Mouse (Mus musculus) Muller cell, postnatal 12 days (primary cell): ENCODE measurements at regions not wholly inside any gene's neighbourhood (a gene's known extent, or its start where the extent isn't known, plus 50 kb on each side); places are given as distances from the start of the nearest gene placed in this dataset.

Source experiments
- DNase-seq: peaks from one replicate; pipeline ENCODE4 v3.0.0-alpha.2; 2015; ENCODE audit errors: inconsistent ontology term

- DNase-seq: no peak
Observed at GRCm38 (mm10) chr7:34587239-34587638, 69.3 kb downstream of the Kctd15 start.

- DNase-seq: no peak
Observed at GRCm38 (mm10) chr7:34585312-34585865, 71.1 kb downstream of the Kctd15 start.

GRCm38 (mm10) chr7:34584870-34585269 lies 71.7 kb downstream of the Kctd15 start:
- no peak for DNase-seq

GRCm38 (mm10) chr7:34580866-34581265 lies 75.7 kb downstream of the Kctd15 start:
- no peak for DNase-seq

GRCm38 (mm10) chr7:34571295-34571694 lies 85.2 kb downstream of the Kctd15 start:
- DNase-seq: no peak

- DNase-seq: peak; percentile 49
Observed at GRCm38 (mm10) chr7:34570114-34571065, 86.1 kb downstream of the Kctd15 start.

GRCm38 (mm10) chr7:34569747-34570113 lies 86.8 kb downstream of the Kctd15 start:
- no peak for DNase-seq

GRCm38 (mm10) chr7:34567575-34567974 lies 89.0 kb downstream of the Kctd15 start:
- DNase-seq: no peak

- peak; percentile 14 for DNase-seq
Observed at GRCm38 (mm10) chr7:34562160-34562559, 94.4 kb downstream of the Kctd15 start.

- no peak for DNase-seq
Observed at GRCm38 (mm10) chr7:34558615-34559343, 97.8 kb downstream of the Kctd15 start.

- DNase-seq: no peak
Observed at GRCm38 (mm10) chr7:34555196-34555595, 101.3 kb downstream of the Kctd15 start.

GRCm38 (mm10) chr7:34546609-34547316 lies 109.8 kb downstream of the Kctd15 start:
- DNase-seq: peak; percentile 69

- no peak for DNase-seq
Observed at GRCm38 (mm10) chr7:34545906-34546305, 110.6 kb downstream of the Kctd15 start.

- no peak for DNase-seq
Observed at GRCm38 (mm10) chr7:34541906-34542305, 114.6 kb downstream of the Kctd15 start.

GRCm38 (mm10) chr7:34541000-34541399 lies 115.5 kb downstream of the Kctd15 start:
- no peak for DNase-seq

- no peak for DNase-seq
Observed at GRCm38 (mm10) chr7:34539856-34540255, 116.7 kb downstream of the Kctd15 start.

GRCm38 (mm10) chr7:34538310-34539055 lies 118.0 kb downstream of the Kctd15 start:
- peak; percentile 32 for DNase-seq

- DNase-seq: no peak
Observed at GRCm38 (mm10) chr7:34537122-34537521, 119.4 kb downstream of the Kctd15 start.

GRCm38 (mm10) chr7:34534241-34534640 lies 122.3 kb downstream of the Kctd15 start:
- DNase-seq: no peak

- no peak for DNase-seq
Observed at GRCm38 (mm10) chr7:34531639-34532038, 124.9 kb downstream of the Kctd15 start.

- DNase-seq: no peak
Observed at GRCm38 (mm10) chr7:34507858-34508257, 114.7 kb upstream of the Lsm14a start.
